Mouse (Mus musculus) kidney, embryonic 16.5 days (tissue): ENCODE measurements at regions not wholly inside any gene's neighbourhood (a gene's known extent, or its start where the extent isn't known, plus 50 kb on each side); places are given as distances from the start of the nearest gene placed in this dataset.

Experiments
- ATAC-seq: fragments of 200-750 bp; cut with Nextera tagmentation; 2 replicates; pipeline ENCODE4 v1.8.0; 2017; ENCODE audit warnings: moderate TSS enrichment; ENCODE audit not compliant: low FRiP score, low TSS enrichment
- H3K27ac ChIP-seq: fragments of 300-500 bp; sonication (generic); 2 replicates; pipeline ENCODE4 v1.5.1; 2014; ENCODE audit warnings: low read length
- H3K27me3 ChIP-seq: fragments of 300-500 bp; sonication (generic); 2 replicates; pipeline ENCODE4 v1.6.1; 2014; ENCODE audit warnings: low read length, control low read depth, mixed read lengths; ENCODE audit not compliant: insufficient read depth
- H3K36me3 ChIP-seq: fragments of 300-500 bp; sonication (generic); 2 replicates; pipeline ENCODE4 v1.6.1; 2014; ENCODE audit warnings: low read length, control low read depth, mixed read lengths; ENCODE audit not compliant: insufficient read depth
- H3K4me1 ChIP-seq: fragments of 300-500 bp; sonication (generic); 2 replicates; pipeline ENCODE4 v1.6.1; 2014; ENCODE audit warnings: low read length, control low read depth, mixed read lengths; ENCODE audit not compliant: insufficient read depth
- H3K4me2 ChIP-seq: fragments of 300-500 bp; sonication (generic); replicated peaks from 2 replicates; pipeline ENCODE4 v1.6.1; 2014; ENCODE audit warnings: low read depth, low read length
- H3K4me3 ChIP-seq: fragments of 300-500 bp; sonication (generic); 2 replicates; pipeline ENCODE4 v1.5.1; 2014; ENCODE audit warnings: mild to moderate bottlenecking, low read length
- H3K9ac ChIP-seq: fragments of 300-500 bp; sonication (generic); replicated peaks from 2 replicates; pipeline ENCODE4 v1.6.1; 2014; ENCODE audit warnings: low read length
- H3K9me3 ChIP-seq: fragments of 300-500 bp; sonication (generic); 2 replicates; pipeline ENCODE4 v1.6.1; 2016; ENCODE audit warnings: low read length, control low read depth
- WGBS: fragments of 180-500 bp; shearing (Covaris S2); extraction: QIAGEN DNeasy Blood & Tissue Kit; methylation state at CpG from one replicate; pipeline ENCODE4 v1.1.7; 2014; 5-methylcytosine and 5-hydroxymethylcytosine counted together

- Histone ChIP-seq H3K4me2 (no peak overlapping the region), H3K9me3 (no peaks in the 10 kb centered on the region), H3K36me3 (no peaks in the 10 kb centered on the region), H3K4me3 (no peak overlapping the region), H3K4me1 (no peaks in the 10 kb centered on the region), H3K9ac (no peak overlapping the region), H3K27me3 (no peaks in the 10 kb centered on the region), H3K27ac (no peak overlapping the region)
- 62% methylated on average over 3 of the region's 3 CpGs for WGBS
- ATAC-seq: no peak
Observed at GRCm38 (mm10) chr17:51903885-51904284, 70.8 kb upstream of the Satb1 start.

GRCm38 (mm10) chr17:51899376-51899775 is 66.3 kb upstream of the Satb1 start:
- no peak overlapping the region for H3K27ac ChIP-seq
- 72% methylated on average over 2 of the region's 2 CpGs for WGBS
- no peaks in the 10 kb centered on the region for H3K27me3 ChIP-seq
- H3K4me1 ChIP-seq: no peaks in the 10 kb centered on the region
- no peaks in the 10 kb centered on the region for H3K9me3 ChIP-seq
- H3K4me2 ChIP-seq: no peak overlapping the region
- no peak for ATAC-seq
- no peak overlapping the region for H3K9ac ChIP-seq
- no peak overlapping the region for H3K4me3 ChIP-seq
- H3K36me3 ChIP-seq: no peaks in the 10 kb centered on the region

- Histone ChIP-seq H3K4me2 (no peak overlapping the region), H3K9me3 (no peaks in the 10 kb centered on the region), H3K4me3 (no peak overlapping the region), H3K27ac (no peak overlapping the region), H3K36me3 (no peaks in the 10 kb centered on the region), H3K4me1 (no peaks in the 10 kb centered on the region), H3K27me3 (no peaks in the 10 kb centered on the region), H3K9ac (no peak overlapping the region)
- WGBS: 87% methylated on average over 3 of the region's 3 CpGs
- no peak for ATAC-seq
Observed at GRCm38 (mm10) chr17:51896160-51896559, 63.1 kb upstream of the Satb1 start.

GRCm38 (mm10) chr17:51894278-51894677 is 61.2 kb upstream of the Satb1 start:
- no peaks in the 10 kb centered on the region for H3K4me1 ChIP-seq
- no peaks in the 10 kb centered on the region for H3K27me3 ChIP-seq
- no peak overlapping the region for H3K9ac ChIP-seq
- 0 out of 2 replicates have a peak, but pooled peaks cover under 1% of the 10 kb centered on the region for H3K9me3 ChIP-seq
- WGBS: 94% methylated on average over 8 of the region's 8 CpGs
- no peaks in the 10 kb centered on the region for H3K36me3 ChIP-seq
- H3K27ac ChIP-seq: no peak overlapping the region
- ATAC-seq: no peak
- H3K4me3 ChIP-seq: no peak overlapping the region
- H3K4me2 ChIP-seq: no peak overlapping the region

- H3K27ac ChIP-seq: no peak overlapping the region
- no peak overlapping the region for H3K9ac ChIP-seq
- H3K27me3 ChIP-seq: no peaks in the 10 kb centered on the region
- H3K4me3 ChIP-seq: no peak overlapping the region
- H3K9me3 ChIP-seq: 0 out of 2 replicates have a peak, but pooled peaks cover 2% of the 10 kb centered on the region
- WGBS: 83% methylated on average over 3 of the region's 3 CpGs
- no peak for ATAC-seq
- H3K4me2 ChIP-seq: no peak overlapping the region
- H3K36me3 ChIP-seq: no peaks in the 10 kb centered on the region
- H3K4me1 ChIP-seq: no peaks in the 10 kb centered on the region
Observed at GRCm38 (mm10) chr17:51892856-51893255, 59.8 kb upstream of the Satb1 start.

- H3K4me2 ChIP-seq: no peak overlapping the region
- no peaks in the 10 kb centered on the region for H3K36me3 ChIP-seq
- no peak overlapping the region for H3K9ac ChIP-seq
- H3K27ac ChIP-seq: no peak overlapping the region
- H3K4me1 ChIP-seq: no peaks in the 10 kb centered on the region
- H3K4me3 ChIP-seq: no peak overlapping the region
- no peak for ATAC-seq
- WGBS: 81% methylated on average over 4 of the region's 4 CpGs
- H3K27me3 ChIP-seq: no peaks in the 10 kb centered on the region
- 0 out of 2 replicates have a peak, but pooled peaks cover 2% of the 10 kb centered on the region for H3K9me3 ChIP-seq
Observed at GRCm38 (mm10) chr17:51892159-51892558, 59.1 kb upstream of the Satb1 start.
